Mouse (Mus musculus) splenic B cell, adult 2 months (primary cell): ENCODE data around the gene Slco3a1.

ENCODE experiments used
- DNase-seq: peaks from one replicate; pipeline ENCODE4 v3.0.0-alpha.2; 2011; ENCODE audit warnings: low read depth, low spot score
- H3K27me3 ChIP-seq: 2 replicates; pipeline ENCODE4 v1.6.1; 2012; ENCODE audit warnings: mild to moderate bottlenecking, low read length, moderate library complexity, mixed read lengths; ENCODE audit not compliant: control insufficient read depth, poor library complexity, insufficient read depth, severe bottlenecking
- H3K36me3 ChIP-seq: 2 replicates; pipeline ENCODE4 v1.6.1; 2012; ENCODE audit warnings: mild to moderate bottlenecking, low read length, moderate library complexity, mixed read lengths; ENCODE audit not compliant: control insufficient read depth, poor library complexity, insufficient read depth, severe bottlenecking

Slco3a1 gene

DNA sequence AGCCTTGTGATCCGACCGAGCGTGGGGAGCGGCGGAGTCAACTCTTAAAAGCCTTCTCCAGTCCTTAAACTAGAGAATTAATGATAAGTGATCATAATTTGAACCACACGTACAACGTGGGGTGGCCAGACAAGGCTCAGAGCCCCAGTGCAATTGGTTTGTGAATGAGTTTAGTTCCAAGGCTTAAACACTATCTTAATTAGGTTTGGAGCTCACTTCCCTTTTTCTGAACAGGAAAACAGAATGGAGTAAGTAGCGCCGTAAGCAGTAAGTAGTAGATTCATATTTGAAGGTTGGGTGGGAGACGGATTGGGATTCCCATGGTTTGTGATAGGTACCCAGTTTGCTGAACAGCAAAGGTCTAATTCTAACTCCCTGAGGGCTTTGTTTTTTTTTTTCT is 176.7 kb downstream of the Slco3a1 start:
- Histone ChIP-seq H3K36me3 (no peaks in the 10 kb centered on the region), H3K27me3 (no peaks in the 10 kb centered on the region)
- no peak for DNase-seq

GRCm38 (mm10) chr7:74376397-74377044 is 178.1 kb downstream of the Slco3a1 start:
- H3K36me3 ChIP-seq = no peaks in the 10 kb centered on the region
- H3K27me3 ChIP-seq = no peaks in the 10 kb centered on the region
- no peak for DNase-seq

DNA sequence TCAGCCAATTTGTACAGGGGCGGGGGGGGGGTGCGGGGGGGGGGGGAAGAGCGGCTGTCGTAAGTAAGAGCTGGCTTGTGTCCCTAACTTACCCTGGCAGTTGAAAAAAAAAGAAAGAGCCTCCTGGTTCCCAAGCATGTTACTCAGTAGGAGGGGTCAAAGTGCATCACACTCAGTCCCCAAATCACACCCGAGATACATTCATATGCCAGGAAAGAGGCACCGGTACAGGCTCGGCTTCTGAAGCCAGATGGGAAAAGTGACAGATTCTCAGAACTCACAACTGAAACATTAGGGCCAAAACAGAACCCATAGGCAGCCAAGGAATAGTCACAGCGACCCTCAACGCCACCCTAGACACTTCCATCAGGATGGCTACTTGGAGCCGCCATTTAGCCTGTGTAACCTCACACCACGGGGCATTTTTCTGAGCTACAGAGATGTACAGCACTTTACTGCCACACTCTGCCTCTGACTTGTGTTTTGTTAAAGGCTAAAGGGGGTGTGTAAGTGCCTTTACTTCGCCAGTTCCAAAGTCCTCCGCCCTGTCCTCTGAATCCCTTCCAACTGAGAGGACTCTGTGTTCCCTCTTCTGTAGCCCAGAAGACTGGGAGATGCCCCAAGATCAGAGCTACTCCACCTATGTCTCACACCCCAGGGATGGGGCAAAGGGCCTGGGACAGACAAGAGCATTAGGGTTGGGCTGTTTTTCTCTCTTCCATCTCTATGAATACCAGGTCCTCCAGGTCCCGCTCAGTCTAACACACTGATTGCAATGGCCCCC is 179.2 kb downstream of the Slco3a1 start:
- H3K36me3 ChIP-seq = no peaks in the 10 kb centered on the region
- H3K27me3 ChIP-seq = no peaks in the 10 kb centered on the region
- no peak for DNase-seq

DNA sequence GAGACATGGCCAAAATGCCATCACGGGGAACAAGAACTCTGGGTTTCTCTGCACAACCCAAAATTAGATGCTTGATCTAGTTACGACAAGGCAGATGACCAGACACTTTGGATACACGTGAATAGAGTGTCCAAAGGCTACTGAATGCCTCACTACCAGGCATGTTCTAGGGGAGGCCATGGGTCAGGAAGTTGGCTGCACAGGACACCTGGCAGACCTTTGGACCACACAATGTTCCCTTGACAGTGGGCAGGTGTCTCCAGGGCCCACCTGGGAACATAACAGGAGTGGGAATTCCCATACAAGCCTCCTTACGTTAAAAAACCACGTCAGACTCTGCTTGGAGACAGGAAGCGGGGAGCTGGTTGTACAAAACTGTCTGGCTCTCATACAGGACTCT is 181.5 kb downstream of the Slco3a1 start:
- no peak for DNase-seq
- no peaks in the 10 kb centered on the region for H3K27me3 ChIP-seq
- no peaks in the 10 kb centered on the region for H3K36me3 ChIP-seq

GRCm38 (mm10) chr7:74372141-74372582 is 182.4 kb downstream of the Slco3a1 start:
- no peak for DNase-seq
- Histone ChIP-seq H3K36me3 (no peaks in the 10 kb centered on the region), H3K27me3 (no peaks in the 10 kb centered on the region)

GRCm38 (mm10) chr7:74371656-74372055 is 182.9 kb downstream of the Slco3a1 start:
- no peaks in the 10 kb centered on the region for H3K27me3 ChIP-seq
- DNase-seq = no peak
- no peaks in the 10 kb centered on the region for H3K36me3 ChIP-seq

DNA sequence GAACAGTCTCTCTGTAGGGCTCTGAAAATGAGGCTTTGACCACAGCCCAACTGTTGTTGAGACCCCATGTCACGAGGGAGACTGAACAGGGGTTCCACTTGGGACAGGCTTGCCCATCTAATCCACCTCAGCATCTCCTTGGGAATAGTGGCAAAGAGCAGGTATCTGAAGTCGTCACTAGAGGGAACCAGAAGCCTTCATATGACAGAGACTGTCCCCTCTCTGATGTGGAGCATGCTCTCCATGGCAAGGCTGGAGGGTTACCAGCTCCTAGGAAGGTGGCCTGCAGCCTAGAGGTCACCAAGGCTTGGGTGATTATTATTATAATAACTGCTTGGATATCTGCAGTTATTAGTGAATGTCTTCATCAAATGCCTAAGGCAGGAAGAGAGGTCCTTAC is 183.4 kb downstream of the Slco3a1 start:
- H3K36me3 ChIP-seq = no peaks in the 10 kb centered on the region
- H3K27me3 ChIP-seq = no peaks in the 10 kb centered on the region
- no peak for DNase-seq

DNA sequence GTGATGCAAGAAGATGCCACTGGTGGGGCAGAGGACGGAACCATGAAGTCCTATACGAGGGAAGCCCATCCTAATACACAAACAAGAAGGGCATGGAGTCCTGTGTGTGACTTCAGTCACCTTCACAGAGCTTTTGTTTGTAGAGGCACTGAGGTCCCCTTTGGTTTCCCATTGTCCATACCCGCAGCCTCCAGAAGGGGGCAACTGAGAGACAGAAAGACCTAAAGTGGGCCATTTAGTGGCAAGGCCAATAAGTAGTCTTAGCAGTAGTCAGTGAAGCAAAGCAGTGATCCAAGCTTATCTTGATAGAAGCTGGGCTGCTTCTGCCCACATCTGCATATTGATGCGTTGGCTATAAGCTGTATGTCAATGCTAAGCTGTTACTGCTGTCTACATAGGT is 184.9 kb downstream of the Slco3a1 start:
- no peaks in the 10 kb centered on the region for H3K27me3 ChIP-seq
- no peak for DNase-seq
- no peaks in the 10 kb centered on the region for H3K36me3 ChIP-seq

DNA sequence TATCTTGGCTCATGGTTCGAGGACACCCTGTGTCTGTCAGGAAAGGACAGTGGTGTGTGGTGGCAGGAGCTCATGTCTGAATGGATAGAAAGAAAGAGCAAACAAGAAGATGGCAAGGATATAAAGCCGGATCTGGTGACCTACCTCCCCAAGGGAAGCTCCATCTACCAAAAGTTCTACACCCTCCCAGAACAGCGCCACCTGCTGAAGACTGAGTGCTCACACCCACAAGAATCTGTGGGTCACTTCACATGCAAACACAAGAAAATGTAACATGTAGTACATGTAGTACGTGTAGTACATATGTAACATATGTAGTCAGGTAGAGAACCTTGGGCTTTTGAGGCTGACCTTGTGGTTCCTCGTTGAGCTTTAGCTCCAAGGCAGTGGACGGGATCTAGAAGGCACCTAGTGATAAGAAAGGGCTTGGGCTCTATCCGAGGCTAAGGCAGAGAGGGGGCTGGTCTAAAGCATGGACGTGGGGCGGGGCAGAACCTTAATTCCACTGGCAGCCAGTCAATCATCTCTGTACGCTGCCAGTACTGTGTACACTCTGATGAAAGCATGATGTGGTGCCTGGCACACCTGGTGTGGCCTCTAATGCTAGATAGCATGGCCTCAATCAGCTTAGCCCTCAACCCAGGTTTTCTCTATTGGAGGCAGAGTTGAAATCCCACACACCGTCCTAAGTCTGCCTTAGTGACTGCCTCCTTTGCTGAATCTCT is 186.2 kb downstream of the Slco3a1 start:
- H3K36me3 ChIP-seq = no peaks in the 10 kb centered on the region
- no peaks in the 10 kb centered on the region for H3K27me3 ChIP-seq
- no peak for DNase-seq

GRCm38 (mm10) chr7:74367350-74367749 is 187.2 kb downstream of the Slco3a1 start:
- Histone ChIP-seq H3K36me3 (no peaks in the 10 kb centered on the region), H3K27me3 (no peaks in the 10 kb centered on the region)
- no peak for DNase-seq

DNA sequence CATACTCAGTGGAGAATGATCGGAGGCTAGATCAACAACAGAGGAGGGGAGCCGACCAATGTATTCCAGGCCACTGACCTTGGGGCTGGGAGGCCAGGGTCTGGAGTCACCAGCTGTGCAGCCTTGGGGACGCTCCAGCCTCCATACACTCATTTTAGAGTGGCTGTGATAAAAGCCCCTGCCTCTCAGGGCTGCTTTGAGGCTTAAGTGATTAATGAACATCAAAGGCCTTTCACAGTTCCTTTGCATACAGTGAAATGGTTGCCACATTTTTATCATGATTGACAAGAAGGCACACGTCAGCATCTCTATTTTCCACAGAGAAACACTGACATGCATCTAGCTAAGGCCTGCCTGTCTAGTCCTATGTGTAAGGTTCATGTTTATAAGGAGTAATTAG is 189.0 kb downstream of the Slco3a1 start:
- DNase-seq = no peak
- Histone ChIP-seq H3K36me3 (no peaks in the 10 kb centered on the region), H3K27me3 (no peaks in the 10 kb centered on the region)

DNA sequence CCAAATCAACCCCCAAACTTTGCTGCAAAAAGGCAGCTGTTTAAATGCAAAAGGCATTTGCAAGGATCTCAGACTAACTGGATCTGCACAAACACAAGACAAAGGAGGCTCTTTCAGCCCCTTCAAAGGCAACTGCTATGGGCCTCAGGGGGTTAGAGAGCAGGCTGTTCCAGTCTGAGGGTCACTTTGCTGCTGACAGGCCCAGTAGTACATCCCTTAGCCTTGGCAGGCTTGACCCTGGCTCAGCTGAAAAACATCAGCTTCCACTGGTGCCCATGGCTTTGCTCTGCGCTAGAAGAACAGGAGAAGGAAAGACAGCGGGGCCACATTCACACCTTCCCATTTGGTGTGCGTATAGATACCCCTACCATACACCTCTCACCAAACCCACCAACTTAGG is 189.6 kb downstream of the Slco3a1 start:
- DNase-seq = no peak
- Histone ChIP-seq H3K27me3 (no peaks in the 10 kb centered on the region), H3K36me3 (no peaks in the 10 kb centered on the region)

DNA sequence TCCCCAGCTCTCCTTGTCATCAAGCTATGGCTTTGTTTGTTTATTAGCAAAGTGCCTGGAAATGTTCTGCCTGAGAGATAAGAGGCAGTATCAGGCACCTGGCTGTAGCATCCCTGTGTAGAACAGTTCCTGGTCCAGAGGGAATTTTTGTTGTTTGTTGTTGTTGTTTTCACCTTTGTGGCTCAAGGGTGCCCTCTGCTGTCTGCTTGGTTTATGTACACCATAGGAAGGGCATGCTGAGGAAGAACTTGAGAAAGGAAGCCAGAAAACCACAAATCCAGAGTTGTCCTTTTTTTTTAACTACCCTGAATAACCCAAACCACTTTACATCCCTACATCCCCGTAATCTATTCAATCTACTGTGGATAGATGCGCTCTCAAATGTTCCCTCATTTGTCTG is 191.1 kb downstream of the Slco3a1 start:
- no peaks in the 10 kb centered on the region for H3K27me3 ChIP-seq
- peak; percentile 8 for DNase-seq
- no peaks in the 10 kb centered on the region for H3K36me3 ChIP-seq

DNA sequence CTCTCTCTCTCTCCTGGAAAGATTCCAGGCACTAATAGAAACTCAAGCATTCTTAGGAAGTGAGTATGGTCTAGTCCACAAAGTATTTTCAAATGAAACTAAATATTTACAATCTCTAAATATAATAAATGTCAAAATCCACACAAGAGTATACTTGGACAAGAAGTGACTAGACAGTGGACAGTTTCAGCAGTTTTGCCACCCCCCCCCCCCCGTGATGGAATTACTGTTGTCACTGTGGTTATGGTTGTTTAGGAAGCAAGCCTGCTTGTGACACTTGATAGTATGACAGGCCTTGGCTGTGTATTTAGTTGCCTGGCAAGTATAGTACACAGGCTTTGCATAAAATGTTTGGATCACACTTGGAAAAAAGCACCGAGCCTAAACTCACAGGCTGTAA is 192.9 kb downstream of the Slco3a1 start:
- DNase-seq = no peak
- no peaks in the 10 kb centered on the region; the same call in 1 of the 2 replicates for H3K27me3 ChIP-seq
- H3K36me3 ChIP-seq = no peaks in the 10 kb centered on the region

GRCm38 (mm10) chr7:74357027-74357426 is 197.6 kb downstream of the Slco3a1 start:
- Histone ChIP-seq H3K36me3 (no peaks in the 10 kb centered on the region), H3K27me3 (no peaks in the 10 kb centered on the region; the same call in 1 of the 2 replicates)
- DNase-seq = peak; percentile 20
